Mouse (Mus musculus) cerebellum, postnatal 25 days (tissue): ENCODE measurements around the gene Olfr49.

Experiments
- DNase-seq, 2 experiments: peaks; one replicate each; pipeline ENCODE4 v3.0.0; 2021; ENCODE audit warnings: mixed read lengths in 2 of 2

Gene Olfr49

DNA sequence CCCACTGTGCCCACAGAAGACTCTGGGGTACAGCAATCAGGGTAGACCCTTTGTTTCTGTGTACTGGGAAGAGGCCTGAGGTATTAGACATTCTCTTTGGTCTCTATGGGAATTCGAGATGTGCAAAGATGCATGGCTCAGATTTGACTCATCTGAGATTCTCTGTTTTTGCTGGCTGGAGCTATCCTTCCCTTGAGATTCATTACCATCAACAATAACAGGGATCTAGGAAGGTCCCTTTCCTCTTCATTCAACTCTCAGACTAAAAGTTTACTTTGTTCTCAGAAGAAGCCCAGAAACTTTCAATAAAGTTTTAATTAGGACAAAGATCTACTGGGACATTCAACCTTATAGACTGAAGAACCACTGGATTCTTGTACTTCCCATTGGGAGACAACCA, at the start of gene Olfr49:
TSS of gene Olfr49 (minus strand) at position 101 of the 400 bp plus-strand sequence.
- no peak for DNase-seq

DNA sequence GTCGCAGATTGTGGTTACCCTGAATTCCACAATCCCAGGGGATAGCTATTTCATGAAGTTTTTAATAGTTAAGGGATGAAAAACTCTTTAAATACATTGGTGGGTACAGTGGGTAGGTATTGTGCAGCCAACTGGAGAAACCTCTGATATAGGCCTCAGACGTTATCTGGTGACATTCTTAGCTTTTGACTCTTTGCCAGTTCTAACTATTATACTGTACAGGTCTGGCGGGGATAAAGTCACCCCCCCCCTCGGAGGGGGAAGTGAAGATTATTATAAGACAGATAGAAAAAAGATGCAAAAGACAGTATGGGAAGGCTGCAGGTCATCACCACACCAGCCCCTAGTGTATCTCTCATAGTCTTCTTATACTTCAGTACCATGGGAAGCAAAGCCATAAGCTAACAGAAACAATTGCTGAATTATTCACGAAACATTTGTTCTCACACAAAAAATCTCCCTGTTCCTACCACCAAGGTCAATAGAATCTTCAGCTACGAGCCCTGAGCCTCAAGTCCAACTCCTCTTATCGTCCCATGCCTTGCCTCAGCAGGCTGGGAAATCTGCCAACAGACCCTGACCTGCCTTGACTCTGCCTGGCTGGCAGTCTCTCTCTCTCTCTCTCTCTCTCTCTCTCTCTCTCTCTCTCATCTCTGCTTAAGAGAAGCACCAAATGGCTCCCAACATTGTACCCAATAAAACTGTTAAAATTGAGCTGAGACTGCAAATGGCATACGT, 48.9 kb upstream of the Olfr49 start:
- no peak for DNase-seq

DNA sequence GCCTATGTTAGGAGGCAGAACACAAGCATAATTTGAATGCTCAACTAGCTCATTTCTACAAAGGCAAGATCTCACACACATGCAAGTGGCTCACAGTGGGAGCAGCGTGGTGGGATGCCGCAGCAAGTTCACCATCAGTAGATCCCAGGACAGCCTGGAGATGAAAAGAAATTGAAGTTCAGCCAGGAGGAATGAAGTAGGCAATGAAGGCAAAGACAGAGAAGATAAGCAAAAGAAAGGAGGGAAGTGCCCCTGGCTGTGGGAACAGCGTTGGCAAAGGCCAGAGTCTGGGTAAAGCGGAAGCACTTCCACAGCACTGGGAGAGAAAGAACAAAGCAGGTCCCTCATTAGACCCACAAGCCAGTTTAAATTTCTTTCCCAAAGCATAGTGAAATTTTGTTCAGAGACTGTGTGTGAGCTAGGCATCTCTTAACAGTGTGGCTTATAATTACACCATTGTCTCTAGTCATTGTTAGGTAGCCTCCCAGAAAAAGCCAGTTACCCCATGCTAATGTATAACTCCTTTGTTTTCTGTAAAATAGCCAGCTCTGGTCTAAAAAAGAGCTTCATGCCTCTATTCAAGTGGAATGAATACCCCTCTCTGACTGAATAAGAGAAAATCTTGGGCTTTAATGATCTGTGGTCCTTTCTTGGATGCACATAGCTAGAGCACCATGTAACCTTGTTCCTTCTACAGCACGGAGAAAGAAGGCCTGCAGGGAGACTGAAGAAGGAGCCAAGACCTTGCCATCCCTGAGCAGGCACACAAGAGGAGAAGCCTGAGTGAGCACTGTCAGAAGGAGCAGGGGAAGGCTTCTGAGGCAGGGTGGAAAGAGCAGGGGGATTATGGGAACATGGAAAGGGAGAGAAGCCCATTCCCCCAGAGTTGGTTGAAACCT, 47.7 kb upstream of the Olfr49 start:
- DNase-seq = no peak

DNA sequence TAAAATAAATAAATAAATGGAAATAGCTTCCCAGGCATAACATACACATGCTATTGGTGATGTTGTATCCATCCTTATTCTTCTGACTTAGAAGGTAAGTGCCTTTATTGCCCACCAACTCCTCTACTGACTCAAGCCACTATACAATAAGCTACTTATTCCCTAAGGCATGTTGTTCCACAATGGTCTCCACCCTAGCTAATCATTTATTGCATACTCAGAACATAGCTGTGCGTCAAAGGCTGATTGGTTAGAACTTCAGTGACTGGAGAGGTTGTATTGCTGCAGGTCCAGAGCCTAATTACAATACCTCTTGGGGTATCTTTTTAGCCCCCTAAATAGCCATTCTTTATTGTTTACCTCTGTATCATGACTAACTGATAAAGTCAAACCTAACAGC, 46.4 kb upstream of the Olfr49 start:
- DNase-seq = no peak

DNA sequence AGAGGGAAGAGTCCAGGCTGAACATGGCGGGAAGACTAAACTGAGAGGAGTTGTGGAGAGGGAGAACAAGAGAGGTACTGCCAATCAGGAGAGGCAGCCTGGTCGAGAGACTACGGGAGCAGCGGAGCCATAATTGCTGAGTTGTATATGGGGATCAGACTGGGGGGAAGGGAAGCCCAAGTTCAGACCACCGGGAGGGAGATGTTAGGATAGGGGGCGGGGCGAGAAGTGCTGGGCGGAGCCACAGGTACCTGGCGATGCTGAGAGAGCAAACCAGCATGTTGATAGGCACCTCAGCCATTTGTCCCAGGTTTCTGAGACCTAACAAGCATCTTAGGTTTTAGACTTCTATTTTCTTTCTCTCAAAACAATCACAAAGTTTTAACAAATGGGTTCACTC, 44.5 kb upstream of the Olfr49 start:
- DNase-seq = no peak

DNA sequence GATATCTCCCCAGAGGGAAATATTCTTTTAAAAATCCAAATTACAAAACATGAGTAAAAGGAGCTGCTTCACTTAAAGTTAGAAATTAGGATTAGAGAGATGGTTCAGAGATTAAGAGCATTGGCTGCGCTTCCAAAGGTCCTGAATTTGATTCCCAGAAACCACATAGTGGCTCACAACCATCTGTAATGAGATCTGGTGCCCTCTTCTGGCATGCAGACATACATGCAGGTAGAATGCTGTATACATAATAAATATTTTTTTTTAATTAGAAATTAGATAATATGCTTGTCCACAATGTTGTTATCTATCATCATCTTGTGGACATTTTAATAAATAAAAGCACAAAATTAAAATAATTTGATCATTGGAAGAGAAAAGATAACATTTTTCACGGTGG, 43.8 kb upstream of the Olfr49 start:
- DNase-seq = no peak

DNA sequence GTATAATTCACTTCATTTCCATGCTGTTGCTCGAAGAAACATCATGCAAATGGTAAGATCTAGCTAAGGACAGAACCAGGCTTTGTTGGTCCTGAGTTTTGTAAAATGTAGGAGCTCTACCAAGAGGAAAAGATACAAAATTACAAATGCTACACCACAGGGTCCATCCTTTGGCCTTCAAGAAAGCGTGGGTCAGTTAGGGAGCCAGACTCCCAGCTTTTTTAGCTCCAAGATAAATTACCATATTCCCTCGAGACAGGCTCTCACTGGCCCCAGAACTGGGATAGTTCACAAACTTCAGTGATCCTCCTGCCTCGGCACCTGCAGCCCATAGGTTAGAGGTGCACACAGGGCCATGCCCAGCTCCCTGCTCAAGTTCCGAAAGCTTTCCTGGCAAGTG, 39.7 kb upstream of the Olfr49 start:
- DNase-seq = no peak

DNA sequence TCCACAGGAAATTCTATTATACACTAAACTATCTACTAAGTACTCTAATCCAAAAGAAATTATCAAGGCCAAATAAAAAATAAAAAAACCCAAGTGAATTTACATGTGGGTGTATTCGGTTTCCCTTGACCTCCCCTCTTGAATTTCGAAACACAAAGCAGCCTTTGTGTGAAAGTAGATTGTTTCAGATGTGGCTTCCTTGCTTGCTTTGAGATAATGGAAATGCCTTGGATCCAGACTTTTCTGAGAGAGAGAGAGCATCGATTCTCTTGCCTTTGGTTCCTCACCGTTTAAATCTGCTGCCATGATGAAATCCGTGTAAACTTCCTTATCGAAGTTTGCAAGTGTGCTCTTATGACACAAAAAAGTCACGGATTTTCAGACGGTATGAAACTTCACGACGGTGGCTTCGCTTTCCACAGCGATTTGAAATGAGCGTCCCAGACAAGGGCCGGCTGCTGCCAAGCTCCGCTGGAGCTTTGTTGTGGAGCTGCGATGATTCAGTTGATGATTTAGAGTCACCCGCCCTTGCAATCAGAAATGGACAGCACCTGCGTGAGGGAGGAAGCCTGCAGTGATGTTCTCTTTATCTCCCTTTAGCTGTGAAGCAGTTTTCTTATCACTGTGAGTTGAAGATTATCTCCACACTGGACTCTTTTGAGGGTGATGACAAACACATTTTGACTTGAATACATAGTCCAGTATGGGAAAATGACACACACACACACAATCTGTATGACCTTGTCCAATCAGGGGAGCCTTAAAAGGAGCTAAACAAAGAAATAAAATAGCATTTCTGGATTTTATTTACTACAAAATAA, 37.0 kb upstream of the Olfr49 start:
- no peak for DNase-seq

DNA sequence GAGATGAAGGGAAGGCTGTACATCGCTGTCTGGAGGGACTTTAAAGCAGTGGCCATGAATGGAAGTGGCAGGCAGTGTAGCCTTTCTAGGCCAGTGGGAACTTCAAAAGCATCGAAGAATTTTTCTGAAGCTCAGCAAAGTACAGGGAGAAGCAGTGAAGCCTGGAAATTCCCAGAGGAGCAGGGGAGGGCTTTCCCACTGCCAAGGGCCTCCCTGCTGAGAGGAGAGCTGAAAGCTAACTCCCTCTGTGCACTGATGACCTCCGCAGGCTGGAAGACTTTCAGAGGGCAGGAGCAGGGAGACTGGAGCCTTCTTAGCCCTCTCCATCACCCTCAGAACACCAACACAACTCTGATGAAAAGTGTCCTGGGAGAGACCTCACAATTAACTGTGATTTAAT, 27.0 kb upstream of the Olfr49 start:
- no peak for DNase-seq

DNA sequence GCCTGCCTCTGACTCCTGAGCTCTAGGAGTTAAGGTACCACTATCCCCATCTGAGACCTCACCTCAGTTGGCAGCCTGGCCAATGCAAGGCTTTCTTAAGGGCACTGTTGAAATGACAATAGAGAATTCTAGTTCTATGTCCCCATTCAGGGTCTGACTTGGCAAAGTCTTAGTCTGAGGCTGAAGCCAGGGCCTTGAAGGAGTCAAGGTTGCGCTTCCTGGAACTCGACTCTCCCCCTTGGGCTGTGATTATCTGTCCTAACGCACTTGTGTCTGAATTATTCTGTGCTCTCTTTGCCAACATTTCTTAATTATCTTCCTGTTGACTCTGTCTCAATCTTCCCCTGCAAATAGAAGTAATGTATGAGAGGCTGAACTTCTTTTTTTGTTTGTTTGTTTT, 15.9 kb upstream of the Olfr49 start:
- no peak for DNase-seq

DNA sequence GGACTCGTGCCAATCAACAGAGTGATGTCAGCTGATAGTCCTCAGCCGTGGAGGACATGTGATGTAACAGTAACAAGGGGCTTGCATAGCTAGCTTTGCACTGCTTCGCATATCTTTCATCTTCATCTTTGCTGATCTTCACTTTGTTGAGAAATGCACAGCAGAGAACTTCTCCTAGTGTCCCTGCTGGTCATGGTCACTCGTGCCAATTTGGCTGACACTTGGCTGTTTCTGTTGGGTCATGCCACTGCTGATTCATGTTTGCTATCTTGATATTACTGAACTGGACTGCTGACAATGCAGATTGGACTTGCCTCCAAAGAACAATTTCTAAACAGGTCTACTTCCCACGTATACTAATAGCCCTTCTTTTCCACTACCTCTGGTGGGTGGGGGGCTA, 15.4 kb upstream of the Olfr49 start:
- DNase-seq = no peak

DNA sequence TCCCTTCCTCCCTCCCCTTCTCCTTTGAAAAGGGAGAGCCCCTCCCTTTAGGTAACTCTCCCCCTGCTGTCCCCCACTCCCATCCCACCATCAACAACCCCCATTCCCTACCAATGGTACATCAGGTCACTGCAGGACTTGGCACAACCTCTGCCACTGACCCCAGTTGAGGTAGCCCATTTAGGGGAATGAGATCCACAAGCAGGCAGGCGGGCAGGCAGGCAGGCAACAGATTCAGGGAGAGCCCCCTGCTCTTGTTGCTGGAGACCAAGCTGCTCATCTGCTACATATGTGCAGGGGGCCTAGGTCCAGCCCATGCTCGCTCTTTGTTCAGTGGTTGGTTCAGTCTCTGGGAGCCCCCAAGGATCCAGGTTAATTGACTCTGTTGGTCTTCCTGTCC, 8.3 kb downstream of the Olfr49 start:
- no peak for DNase-seq

DNA sequence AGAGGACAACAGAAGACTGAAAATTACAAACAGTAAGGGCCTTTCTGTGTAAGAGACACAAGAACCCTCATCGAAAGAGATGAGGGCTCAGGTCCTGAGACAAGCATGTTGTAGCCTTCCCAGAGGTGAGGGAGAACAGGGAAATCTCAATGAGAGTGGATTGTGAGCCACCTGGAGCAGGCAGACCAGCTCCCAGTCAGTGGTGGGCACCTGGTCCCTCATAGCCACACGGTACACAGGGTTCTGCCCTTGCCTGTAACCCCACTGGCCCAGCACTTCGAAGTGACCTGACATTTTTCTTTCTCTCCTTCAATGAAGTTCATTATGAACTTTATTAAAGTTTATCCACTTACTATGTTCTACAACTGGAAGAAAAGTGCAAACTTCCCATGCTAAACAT, 12.0 kb downstream of the Olfr49 start:
- no peak for DNase-seq

DNA sequence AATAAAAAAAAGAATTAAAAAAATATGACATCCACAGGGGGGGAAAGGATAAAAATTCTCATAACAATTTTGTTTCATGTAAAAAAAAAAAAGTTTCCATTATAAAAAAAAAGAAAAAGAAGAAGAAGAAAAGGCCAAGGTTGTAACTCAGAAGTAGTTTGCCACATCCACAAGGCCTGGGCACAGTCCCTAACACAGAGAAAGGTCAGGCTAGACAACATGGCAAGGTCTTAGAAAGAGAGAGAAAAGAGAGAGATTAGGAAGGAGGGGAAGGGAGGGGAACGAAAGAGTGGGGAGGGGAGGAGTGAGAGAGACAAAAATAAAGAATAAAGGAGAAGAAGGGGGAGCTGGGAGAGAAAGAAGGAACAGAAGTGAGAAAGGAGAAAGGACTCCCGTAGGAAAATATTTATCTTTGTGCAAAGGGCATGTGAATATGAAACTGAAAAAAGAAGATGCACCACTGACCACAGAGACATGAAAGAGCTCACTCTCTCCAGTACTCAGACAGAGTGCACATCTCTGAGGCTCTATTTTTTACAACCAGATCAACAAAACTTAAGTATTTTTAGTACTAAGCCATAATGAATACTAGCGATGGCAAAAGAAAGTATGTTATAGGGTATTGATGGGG, 12.6 kb downstream of the Olfr49 start:
- no peak for DNase-seq

DNA sequence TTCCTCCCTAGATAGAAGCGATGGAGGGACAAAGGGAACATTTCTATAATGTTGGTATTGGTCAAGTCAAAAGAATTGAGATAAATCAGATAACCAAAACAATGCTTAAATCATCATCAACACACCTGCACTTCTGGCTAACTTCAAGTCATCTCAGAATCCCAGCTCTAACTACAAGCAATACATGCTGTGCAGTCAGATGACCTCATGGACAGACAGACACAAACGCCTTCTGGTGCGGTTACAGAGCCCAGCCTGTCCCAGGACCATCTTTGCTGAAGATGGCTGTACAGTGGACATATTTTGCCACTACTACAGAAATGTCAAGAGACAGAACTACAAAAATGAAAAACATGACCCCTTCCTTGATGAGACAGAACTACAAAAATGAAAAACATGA, 14.3 kb downstream of the Olfr49 start:
- no peak for DNase-seq

DNA sequence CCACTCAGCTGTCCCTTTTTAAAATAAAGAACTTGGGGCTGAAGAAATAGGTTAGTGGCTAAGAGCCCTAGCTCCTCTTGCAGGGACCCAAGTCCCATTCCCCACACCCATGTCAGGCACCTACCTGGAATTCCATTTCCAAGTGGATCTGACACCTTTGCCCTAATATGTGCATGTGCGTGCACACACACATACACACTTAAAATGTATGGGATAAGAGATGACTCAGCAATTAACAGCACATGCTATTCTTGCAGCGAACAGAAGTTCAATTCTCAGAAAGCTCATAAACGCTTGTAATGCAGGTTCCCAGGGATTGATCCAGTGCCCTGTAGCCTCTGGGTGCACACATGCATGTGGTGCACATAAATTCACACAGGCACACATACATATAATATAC, 15.2 kb downstream of the Olfr49 start:
- no peak for DNase-seq

DNA sequence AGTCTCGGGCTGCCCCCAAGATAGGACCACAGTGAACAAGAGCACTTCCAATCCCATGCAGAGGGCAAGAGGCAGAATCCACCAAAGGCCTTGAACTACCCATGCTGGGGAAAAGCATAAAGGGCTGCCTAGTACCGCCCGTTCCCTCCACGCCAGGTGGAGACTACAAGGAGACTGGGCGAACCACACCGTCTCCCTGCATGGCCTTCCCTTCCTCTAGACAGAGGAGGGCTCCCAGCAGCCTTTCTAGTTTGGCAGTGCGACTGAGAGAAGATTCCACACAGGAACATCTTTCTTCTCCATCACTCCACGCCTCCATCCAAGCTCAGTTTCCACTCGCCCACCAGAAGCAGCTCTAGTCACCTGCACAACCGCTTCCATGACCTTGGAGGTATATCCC, 16.8 kb downstream of the Olfr49 start:
- no peak for DNase-seq

DNA sequence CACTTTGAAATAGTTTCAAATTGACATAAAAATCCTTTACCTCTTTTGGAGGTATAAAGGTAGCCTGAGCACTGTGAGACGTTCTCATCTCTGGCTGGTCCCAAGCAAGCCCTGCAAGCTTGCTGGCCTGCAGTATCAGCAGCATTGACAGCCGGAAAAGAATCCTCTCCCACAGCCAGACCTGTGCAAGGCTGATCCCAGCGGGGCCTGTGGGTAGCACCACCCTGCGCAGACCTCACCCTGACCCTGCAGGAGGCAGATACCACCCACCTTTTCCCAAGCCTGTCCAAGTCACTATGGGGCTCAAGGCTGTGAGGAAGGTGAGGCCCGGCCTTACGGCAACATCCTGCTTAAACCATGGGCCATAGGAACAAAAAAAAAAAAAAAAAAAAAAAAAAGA, 18.8 kb downstream of the Olfr49 start:
- no peak for DNase-seq

DNA sequence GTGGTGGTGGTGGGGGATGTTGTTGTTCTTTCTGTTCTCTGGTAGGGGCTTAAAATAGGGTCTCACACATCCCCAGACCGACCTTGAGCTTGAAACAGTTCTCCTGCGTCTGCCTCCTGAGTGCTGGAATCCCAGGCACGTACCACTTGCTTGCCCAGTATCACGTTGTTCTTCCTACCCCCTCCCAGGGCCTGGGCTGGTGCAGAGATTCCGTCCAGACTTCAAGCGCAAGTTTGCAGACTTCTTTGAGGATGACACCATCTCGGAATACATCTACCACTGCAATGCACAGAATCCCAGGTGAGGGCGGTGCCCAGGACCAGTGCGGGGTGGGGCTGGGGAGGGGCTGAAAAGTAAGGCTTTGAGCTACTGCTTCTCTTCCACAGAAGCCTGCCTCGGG, 19.6 kb downstream of the Olfr49 start:
- no peak for DNase-seq

DNA sequence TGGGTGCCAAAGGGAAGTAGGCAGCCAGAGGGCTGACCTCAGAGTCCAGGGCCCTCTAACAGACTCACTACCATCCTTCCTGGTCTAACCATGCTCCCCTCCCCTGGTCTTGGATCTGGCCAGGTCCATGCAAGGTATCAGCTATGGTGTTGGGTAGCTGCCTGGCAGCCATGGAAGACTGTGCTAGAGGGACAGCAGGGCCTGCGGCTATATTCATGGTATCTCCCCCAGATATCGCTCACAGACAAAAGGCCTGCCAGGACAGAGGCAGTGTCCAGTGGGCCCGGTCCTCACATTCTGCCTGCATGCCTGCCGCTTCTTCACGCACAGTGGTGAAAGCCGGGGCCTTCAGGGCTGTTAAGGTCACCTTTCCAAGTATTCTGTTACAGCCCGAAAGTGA, 20.5 kb downstream of the Olfr49 start:
- no peak for DNase-seq

DNA sequence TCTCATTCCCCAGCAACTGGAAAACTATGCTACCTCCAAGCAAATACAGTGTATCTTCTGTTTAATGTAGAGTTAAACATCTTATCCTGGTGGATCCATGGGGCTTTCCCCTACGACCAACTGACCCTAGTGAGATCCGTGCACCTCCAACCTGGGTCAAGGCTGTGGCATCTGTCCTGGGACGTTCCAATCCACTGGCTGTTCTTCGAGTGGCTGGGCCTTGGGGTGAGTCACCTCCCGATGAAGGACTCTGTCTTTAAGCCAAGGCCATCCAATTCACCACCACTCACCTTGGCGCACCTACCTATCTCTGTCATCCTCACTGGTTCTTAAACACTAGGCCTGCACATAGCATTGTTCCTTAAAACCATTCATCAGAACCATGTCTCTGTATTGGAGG, 21.6 kb downstream of the Olfr49 start:
- no peak for DNase-seq

DNA sequence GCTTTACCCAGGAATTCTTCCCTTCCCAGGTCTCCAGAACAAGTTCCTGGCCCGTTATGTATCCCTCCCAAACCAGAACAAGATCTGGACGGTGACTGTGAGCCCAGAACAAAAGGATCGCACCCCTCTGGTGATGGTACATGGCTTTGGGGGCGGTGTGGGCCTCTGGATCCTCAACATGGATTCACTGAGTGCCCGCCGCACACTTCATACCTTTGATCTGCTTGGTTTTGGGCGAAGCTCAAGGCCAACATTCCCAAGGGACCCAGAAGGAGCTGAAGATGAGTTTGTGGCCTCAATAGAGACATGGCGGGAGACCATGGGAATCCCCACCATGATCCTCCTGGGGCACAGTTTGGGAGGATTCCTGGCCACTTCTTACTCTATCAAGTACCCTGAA, 22.1 kb downstream of the Olfr49 start:
- no peak for DNase-seq

DNA sequence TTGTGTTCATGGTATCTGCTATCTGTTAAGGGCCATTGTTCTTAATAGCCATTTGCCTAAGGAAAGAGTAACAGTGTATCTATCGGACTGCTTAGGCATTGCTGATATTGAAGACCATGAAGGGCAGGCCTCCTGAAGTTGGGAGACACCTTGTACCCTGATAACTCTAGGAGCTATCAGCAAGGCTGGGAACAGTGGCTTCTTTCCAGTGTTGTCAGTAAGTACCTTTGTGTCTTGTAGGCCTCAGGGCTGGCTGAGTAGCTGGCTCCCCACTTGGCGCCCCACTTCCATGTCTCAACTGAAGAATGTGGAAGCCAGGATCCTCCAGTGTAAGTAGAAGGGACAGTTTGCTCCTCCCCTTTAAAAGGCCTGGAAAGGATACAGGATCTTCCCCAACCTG, 23.4 kb downstream of the Olfr49 start:
- no peak for DNase-seq
